Mouse (Mus musculus): Measurements from ENCODE around the gene Glis1. TPM values are rescaled to one million over a fixed set of nuclear protein-coding genes. Genes with fewer than 3 reads are reported as not detected.

Gene Glis1
- polyA plus RNA-seq, 1 experiment from 2014 or later = 1.7 TPM

- Histone ChIP-seq H3K9me3 (no peaks in the 10 kb centered on the region), H3K4me3 (no peak overlapping the region), H3K27ac (no peak overlapping the region; the same call in 1 of the 2 replicates), H3K27me3 (no peaks in the 10 kb centered on the region; the same call in 1 of the 2 replicates), H3K9ac (no peak overlapping the region), H3K4me1 (replicated peaks) (peaks cover 17% of the 10 kb centered on the region), H3K4me2 (no peak overlapping the region), H3K36me3 (no peaks in the 10 kb centered on the region)
- WGBS = 77% methylated on average over 11 of the region's 11 CpGs
- ATAC-seq (ENCODE audit: low FRiP score) = no peak
Measured at GRCm38 (mm10) chr4:107535126-107535525, 100.7 kb downstream of the Glis1 start.

GRCm38 (mm10) chr4:107538116-107538515 lies 103.7 kb downstream of the Glis1 start:
- 45% methylated on average over 13 of the region's 13 CpGs for WGBS
- no peak overlapping the region for H3K9ac ChIP-seq
- H3K27ac ChIP-seq = peak overlapping the region; percentile 55; the same call in 1 of the 2 replicates
- no peaks in the 10 kb centered on the region; the same call in 1 of the 2 replicates for H3K27me3 ChIP-seq
- H3K36me3 ChIP-seq = no peaks in the 10 kb centered on the region
- H3K4me1 ChIP-seq (replicated peaks) = peaks cover 17% of the 10 kb centered on the region
- no peak overlapping the region for H3K4me3 ChIP-seq
- no peak for ATAC-seq (ENCODE audit: low FRiP score)
- H3K4me2 ChIP-seq = no peak overlapping the region
- H3K9me3 ChIP-seq = no peaks in the 10 kb centered on the region

GRCm38 (mm10) chr4:107538561-107538960 lies 104.2 kb downstream of the Glis1 start:
- H3K9ac ChIP-seq = no peak overlapping the region
- no peak overlapping the region for H3K27ac ChIP-seq
- no peaks in the 10 kb centered on the region for H3K36me3 ChIP-seq
- H3K4me2 ChIP-seq = no peak overlapping the region
- H3K27me3 ChIP-seq = no peaks in the 10 kb centered on the region; the same call in 1 of the 2 replicates
- no peak for ATAC-seq (ENCODE audit: low FRiP score)
- 68% methylated on average over 3 of the region's 3 CpGs for WGBS
- H3K9me3 ChIP-seq = no peaks in the 10 kb centered on the region
- no peak overlapping the region for H3K4me3 ChIP-seq
- H3K4me1 ChIP-seq (replicated peaks) = peaks cover 17% of the 10 kb centered on the region

- Histone ChIP-seq H3K4me3 (no peak overlapping the region), H3K9me3 (no peaks in the 10 kb centered on the region), H3K4me2 (no peak overlapping the region), H3K27ac (no peak overlapping the region), H3K27me3 (no peaks in the 10 kb centered on the region; the same call in 1 of the 2 replicates), H3K9ac (no peak overlapping the region), H3K4me1 (replicated peaks) (peaks cover 17% of the 10 kb centered on the region), H3K36me3 (no peaks in the 10 kb centered on the region)
- ATAC-seq (ENCODE audit: low FRiP score) = no peak
- WGBS = 76% methylated on average over 3 of the region's 3 CpGs
Measured at GRCm38 (mm10) chr4:107539021-107539420, 104.6 kb downstream of the Glis1 start.

- no peak overlapping the region for H3K9ac ChIP-seq
- H3K27ac ChIP-seq = no peak overlapping the region
- peaks cover 22% of the 10 kb centered on the region for H3K4me1 ChIP-seq (replicated peaks)
- no peak overlapping the region for H3K4me3 ChIP-seq
- H3K9me3 ChIP-seq = no peaks in the 10 kb centered on the region
- ATAC-seq (ENCODE audit: low FRiP score) = no peak
- H3K36me3 ChIP-seq = no peaks in the 10 kb centered on the region
- no peaks in the 10 kb centered on the region for H3K27me3 ChIP-seq
- H3K4me2 ChIP-seq = no peak overlapping the region
- 82% methylated on average over 4 of the region's 4 CpGs for WGBS
Measured at GRCm38 (mm10) chr4:107541821-107542220, 107.4 kb downstream of the Glis1 start.

- H3K9ac ChIP-seq = no peak overlapping the region
- no peak for ATAC-seq (ENCODE audit: low FRiP score)
- H3K27me3 ChIP-seq = no peaks in the 10 kb centered on the region
- no peak overlapping the region for H3K4me3 ChIP-seq
- WGBS = 81% methylated on average over 5 of the region's 5 CpGs
- no peak overlapping the region for H3K4me2 ChIP-seq
- H3K9me3 ChIP-seq = no peaks in the 10 kb centered on the region
- no peak overlapping the region for H3K27ac ChIP-seq
- no peaks in the 10 kb centered on the region for H3K36me3 ChIP-seq
- peaks cover 18% of the 10 kb centered on the region for H3K4me1 ChIP-seq (replicated peaks)
Measured at GRCm38 (mm10) chr4:107544843-107545242, 110.5 kb downstream of the Glis1 start.

- Histone ChIP-seq H3K36me3 (no peaks in the 10 kb centered on the region), H3K4me3 (no peak overlapping the region), H3K9ac (no peak overlapping the region), H3K4me1 (replicated peaks) (peaks cover 18% of the 10 kb centered on the region), H3K9me3 (no peaks in the 10 kb centered on the region), H3K27me3 (no peaks in the 10 kb centered on the region), H3K4me2 (no peak overlapping the region), H3K27ac (no peak overlapping the region)
- no peak for ATAC-seq (ENCODE audit: low FRiP score)
- WGBS = 85% methylated on average over 1 of the region's 1 CpGs
Measured at GRCm38 (mm10) chr4:107545726-107546125, 111.3 kb downstream of the Glis1 start.

- ATAC-seq (ENCODE audit: low FRiP score) = peak; percentile 75
- Histone ChIP-seq H3K36me3 (no peaks in the 10 kb centered on the region), H3K4me1 (replicated peaks) (peaks cover 18% of the 10 kb centered on the region), H3K4me3 (no peak overlapping the region), H3K27me3 (no peaks in the 10 kb centered on the region), H3K9me3 (no peaks in the 10 kb centered on the region), H3K27ac (0 out of 2 replicates have a peak overlapping the region, but pooled peaks have one; percentile 18), H3K4me2 (no peak overlapping the region), H3K9ac (no peak overlapping the region)
- 49% methylated on average over 8 of the region's 8 CpGs for WGBS
Measured at GRCm38 (mm10) chr4:107546525-107546924, 112.1 kb downstream of the Glis1 start.

- Histone ChIP-seq H3K4me2 (no peak overlapping the region), H3K9ac (no peak overlapping the region), H3K4me3 (no peak overlapping the region), H3K36me3 (no peaks in the 10 kb centered on the region), H3K9me3 (no peaks in the 10 kb centered on the region), H3K27me3 (no peaks in the 10 kb centered on the region), H3K4me1 (replicated peaks) (peaks cover 18% of the 10 kb centered on the region), H3K27ac (no peak overlapping the region)
- WGBS = 88% methylated on average over 10 of the region's 10 CpGs
- ATAC-seq (ENCODE audit: low FRiP score) = no peak
Measured at GRCm38 (mm10) chr4:107550096-107550495, 115.7 kb downstream of the Glis1 start.

- no peak for ATAC-seq (ENCODE audit: low FRiP score)
- no peak overlapping the region for H3K4me2 ChIP-seq
- 75% methylated on average over 3 of the region's 3 CpGs for WGBS
Measured at GRCm38 (mm10) chr4:107550546-107550945, 116.2 kb downstream of the Glis1 start.

GRCm38 (mm10) chr4:107552696-107553095 lies 118.3 kb downstream of the Glis1 start:
- Histone ChIP-seq H3K9ac (no peak overlapping the region), H3K4me3 (no peak overlapping the region), H3K27ac (no peak overlapping the region), H3K36me3 (no peaks in the 10 kb centered on the region), H3K27me3 (no peaks in the 10 kb centered on the region), H3K4me1 (replicated peaks) (peaks cover 14% of the 10 kb centered on the region; the same call in 1 of the 2 replicates), H3K9me3 (0 out of 2 replicates have a peak, but pooled peaks cover 3% of the 10 kb centered on the region), H3K4me2 (no peak overlapping the region)
- 71% methylated on average over 5 of the region's 5 CpGs for WGBS
- no peak for ATAC-seq (ENCODE audit: low FRiP score)

More at GRCm38 (mm10) chr4:107550546-107550945, 116.2 kb downstream of the Glis1 start:
- Histone ChIP-seq H3K36me3 (no peaks in the 10 kb centered on the region), H3K9me3 (0 out of 2 replicates have a peak, but pooled peaks cover under 1% of the 10 kb centered on the region), H3K27ac (no peak overlapping the region), H3K4me3 (no peak overlapping the region), H3K9ac (no peak overlapping the region), H3K27me3 (no peaks in the 10 kb centered on the region), H3K4me1 (replicated peaks) (peaks cover 18% of the 10 kb centered on the region)

- no peak overlapping the region for H3K27ac ChIP-seq
- WGBS = 84% methylated on average over 5 of the region's 5 CpGs
- no peak overlapping the region for H3K4me2 ChIP-seq
- no peaks in the 10 kb centered on the region for H3K27me3 ChIP-seq
- H3K36me3 ChIP-seq = no peaks in the 10 kb centered on the region
- no peak for ATAC-seq (ENCODE audit: low FRiP score)
- 0 out of 2 replicates have a peak, but pooled peaks cover 3% of the 10 kb centered on the region for H3K9me3 ChIP-seq
- no peak overlapping the region for H3K9ac ChIP-seq
- peaks cover 13% of the 10 kb centered on the region; the same call in 1 of the 2 replicates for H3K4me1 ChIP-seq (replicated peaks)
- H3K4me3 ChIP-seq = no peak overlapping the region
Measured at GRCm38 (mm10) chr4:107553774-107554173, 119.4 kb downstream of the Glis1 start.

GRCm38 (mm10) chr4:107558801-107559200 lies 124.4 kb downstream of the Glis1 start:
- Histone ChIP-seq H3K27me3 (no peaks in the 10 kb centered on the region), H3K4me3 (no peak overlapping the region), H3K4me2 (no peak overlapping the region), H3K9ac (no peak overlapping the region), H3K4me1 (replicated peaks) (peaks cover 17% of the 10 kb centered on the region), H3K27ac (no peak overlapping the region), H3K9me3 (0 out of 2 replicates have a peak, but pooled peaks cover 3% of the 10 kb centered on the region), H3K36me3 (no peaks in the 10 kb centered on the region)
- ATAC-seq (ENCODE audit: low FRiP score) = no peak
- WGBS = 80% methylated on average over 3 of the region's 3 CpGs

All from hindbrain, embryonic 13.5 days (tissue).